Mouse (Mus musculus): ENCODE measurements around the gene Stard8. TPM values are rescaled to one million over a fixed set of nuclear protein-coding genes. Genes with fewer than 3 reads are reported as not detected.
A peak's percentile ranks its signal among the peaks of the same experiment; 100 is the strongest.
"Not testable (repeated sequence)": the region's sequence is repeated elsewhere in the genome, so short reads cannot be mapped to it uniquely, and the experiment has no call there.

Stard8 gene
- 10 to 100 TPM; 11.1 to 18.2 TPM for total RNA-seq (2021)
- long read RNA-seq, experiment 1, partial matches to known transcripts, result 8 of 16 reads
- long read RNA-seq, experiment 1, other reads (novel, unspliced or antisense), result 8 of 16 reads
- long read RNA-seq, experiment 2, full-length matches to known transcripts, result 4 of 14 reads
- long read RNA-seq, experiment 2, partial matches to known transcripts, result 3 of 14 reads
- long read RNA-seq, experiment 2, other reads (novel, unspliced or antisense), result 7 of 14 reads

DNA sequence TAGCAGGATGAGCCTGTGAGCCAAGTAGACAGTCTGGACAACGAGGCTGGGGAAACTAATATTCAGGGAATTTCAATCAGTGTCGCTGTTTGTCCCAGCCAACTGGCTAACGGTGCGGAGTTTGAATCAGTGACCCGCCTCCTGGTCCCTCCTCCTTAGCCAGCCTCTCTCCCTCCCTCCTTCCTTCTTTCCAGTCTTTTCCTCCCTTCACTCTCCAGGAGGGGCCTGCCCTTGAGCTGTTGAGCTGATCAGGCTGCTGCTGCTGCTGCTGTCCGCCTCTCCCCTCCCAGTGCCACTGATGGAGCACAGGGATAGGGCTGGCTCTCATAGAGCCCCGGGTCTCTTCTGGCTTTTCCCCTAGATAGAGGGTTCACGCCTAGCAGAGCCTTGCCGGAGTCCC, at the start of gene Stard8:
Gene Stard8 (plus strand): TSS at position 203 of the 400 bp plus-strand sequence.
- H3K4me3 ChIP-seq, result peak within 1 kb of the TSS; percentile 62
- peak within 1 kb of the TSS; percentile 61 for H3K27ac ChIP-seq
- intact Hi-C loops (cut with DNase I), result no loop called here
- no peak for DNase-seq
- TF ChIP-seq CTCF (IDR thresholded peaks at IDR 0.05), result no peak

GRCm38 (mm10) chrX:98953941-98954340, 49.1 kb upstream of the Stard8 start:
- no peak for DNase-seq
- intact Hi-C loops (cut with DNase I), result no loop called here
- no peak overlapping the region for H3K4me3 ChIP-seq
- peak; percentile 65 for TF ChIP-seq CTCF (IDR thresholded peaks at IDR 0.05)
- H3K27ac ChIP-seq, result no peak overlapping the region

DNA sequence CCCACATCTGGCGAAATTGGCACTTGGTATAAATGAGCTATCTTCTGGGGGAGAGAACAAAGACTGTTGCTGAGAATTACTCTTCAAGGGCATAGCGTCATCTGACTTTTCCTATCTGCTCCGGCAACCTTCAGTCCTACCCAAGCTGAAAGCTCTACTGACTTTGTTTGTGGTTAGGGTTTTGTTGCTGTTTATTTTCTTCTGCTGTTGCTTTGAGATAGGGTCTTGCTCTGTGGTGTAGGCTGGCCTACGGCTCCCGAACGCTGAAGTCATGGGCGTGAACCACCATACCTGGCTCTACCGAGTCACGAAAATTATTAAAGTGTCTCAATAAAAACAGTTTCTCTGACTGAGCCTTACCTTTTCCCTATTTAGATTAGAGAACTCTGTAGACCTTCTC, 44.8 kb upstream of the Stard8 start:
- intact Hi-C loops (cut with DNase I), result no loop called here
- H3K27ac ChIP-seq, result no peak overlapping the region
- no peak overlapping the region for H3K4me3 ChIP-seq
- no peak for TF ChIP-seq CTCF (IDR thresholded peaks at IDR 0.05)
- DNase-seq, result no peak

DNA sequence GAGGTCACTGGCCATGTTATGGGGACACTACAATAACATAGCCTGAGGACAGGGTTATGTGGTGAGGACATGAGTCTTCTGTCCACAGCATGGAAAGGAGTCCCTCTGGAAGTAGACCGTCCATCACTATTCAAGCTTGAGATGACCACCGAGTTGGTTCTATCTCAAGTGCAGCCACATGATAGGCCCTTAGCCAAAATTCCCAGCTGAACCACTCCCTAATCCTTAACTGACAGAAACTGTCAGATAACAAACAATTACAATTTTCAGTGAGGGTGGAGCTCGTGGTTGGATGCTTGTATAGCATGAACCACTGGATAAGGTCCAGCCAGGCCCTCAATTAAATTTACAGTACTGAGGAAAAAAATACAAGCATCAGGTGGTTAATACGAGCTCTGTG, 44.0 kb upstream of the Stard8 start:
- no peak for DNase-seq
- H3K4me3 ChIP-seq, result no peak overlapping the region
- intact Hi-C loops (cut with DNase I), result no loop called here
- no peak overlapping the region for H3K27ac ChIP-seq
- no peak for TF ChIP-seq CTCF (IDR thresholded peaks at IDR 0.05)

- no peak overlapping the region for H3K4me3 ChIP-seq
- intact Hi-C loops (cut with DNase I), result no loop called here
- TF ChIP-seq CTCF (IDR thresholded peaks at IDR 0.05), result no peak
- no peak overlapping the region for H3K27ac ChIP-seq
- DNase-seq, result no peak
Measured at GRCm38 (mm10) chrX:98963742-98964141, 39.3 kb upstream of the Stard8 start.

- intact Hi-C loops (cut with DNase I), result no loop called here
- Histone ChIP-seq H3K4me3 (no peak overlapping the region), H3K27ac (no peak overlapping the region)
- TF ChIP-seq CTCF (IDR thresholded peaks at IDR 0.05), result no peak
- DNase-seq, result no peak
Measured at GRCm38 (mm10) chrX:98964513-98964912, 38.5 kb upstream of the Stard8 start.

DNA sequence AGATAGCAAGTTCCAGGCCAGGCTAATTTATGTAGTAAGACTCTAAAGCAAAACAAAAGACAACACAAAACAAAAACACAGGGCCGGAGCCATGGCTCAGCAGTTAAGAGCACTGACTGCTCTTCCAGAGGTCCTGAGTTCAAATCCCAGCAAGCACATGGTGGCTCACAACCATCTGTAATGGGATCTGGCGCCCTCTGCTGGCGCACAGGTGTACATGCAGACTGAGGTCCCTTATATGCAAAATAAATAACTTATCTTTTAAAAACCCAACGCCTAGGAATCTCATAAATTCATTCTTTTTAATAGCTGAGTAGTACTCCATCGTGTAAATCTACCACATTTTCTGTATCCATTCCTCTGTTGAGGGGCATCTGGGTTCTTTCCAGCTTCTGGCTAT, 16.4 kb upstream of the Stard8 start:
- peak; percentile 58 for TF ChIP-seq CTCF (IDR thresholded peaks at IDR 0.05)

GRCm38 (mm10) chrX:98989574-98989973, 13.5 kb upstream of the Stard8 start:
- intact Hi-C loops (cut with DNase I), result loop anchor here (1.0 kb wide), 1 partner anchor 70 kb away; no protein-coding TSS in a partner anchor
- peak; percentile 81 for TF ChIP-seq CTCF (IDR thresholded peaks at IDR 0.05)
- peak; percentile 63 for DNase-seq
- Histone ChIP-seq H3K27ac (no peak overlapping the region), H3K4me3 (no peak overlapping the region)

More for the DNA sequence above, 16.4 kb upstream of the Stard8 start:
- H3K4me3 ChIP-seq; DNase-seq; H3K27ac ChIP-seq; intact Hi-C loops (cut with DNase I): not testable (repeated sequence)

DNA sequence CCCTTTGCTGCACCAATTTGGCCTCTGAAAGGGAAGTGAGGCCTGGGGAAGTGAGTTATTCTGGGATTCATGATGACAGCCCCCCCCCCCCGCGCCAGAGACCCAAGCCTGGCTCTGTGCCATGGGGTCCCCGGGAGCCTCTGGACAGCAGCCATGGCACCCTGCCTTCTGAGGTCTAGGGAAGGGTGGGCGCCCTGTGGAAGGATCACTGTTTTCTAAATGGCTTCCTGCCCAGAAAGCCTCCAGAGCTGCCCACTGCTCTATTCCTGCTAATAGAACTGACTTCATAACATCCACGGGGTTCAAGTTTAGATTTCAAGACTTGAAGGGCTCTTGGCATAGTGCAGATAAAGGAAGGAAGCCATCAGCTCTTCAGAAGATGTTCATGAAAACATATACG, 983 bp upstream of the Stard8 start:
- TF ChIP-seq CTCF (IDR thresholded peaks at IDR 0.05), result no peak
- intact Hi-C loops (cut with DNase I), result no loop called here
- Histone ChIP-seq H3K27ac (no peak overlapping the region), H3K4me3 (no peak overlapping the region)
- no peak for DNase-seq

DNA sequence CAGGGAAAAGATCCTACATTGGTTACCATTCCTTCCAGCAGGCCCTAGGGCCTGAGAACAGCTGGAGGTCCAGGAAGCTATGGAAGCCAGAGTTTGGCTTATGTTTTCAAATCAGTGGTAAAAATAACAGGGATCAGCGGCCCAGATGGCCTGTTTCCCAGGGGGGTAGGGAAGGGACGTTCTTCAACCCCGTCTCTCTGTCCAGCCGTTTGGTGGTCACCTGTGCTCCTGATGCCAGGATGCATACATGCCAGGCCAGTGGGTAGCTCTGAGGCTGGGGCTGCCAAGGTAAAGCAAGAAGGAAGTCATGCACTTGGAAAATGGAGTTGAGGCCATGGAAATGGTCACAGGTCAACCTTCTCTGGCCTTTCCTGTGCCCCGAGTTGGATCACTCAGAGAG, 7.5 kb downstream of the Stard8 start:
- intact Hi-C loops (cut with DNase I), result no loop called here
- no peak for DNase-seq
- Histone ChIP-seq H3K27ac (peak overlapping the region; percentile 12; the same call in 1 of the 2 replicates), H3K4me3 (no peak overlapping the region)
- no peak for TF ChIP-seq CTCF (IDR thresholded peaks at IDR 0.05)

- no peak for TF ChIP-seq CTCF (IDR thresholded peaks at IDR 0.05)
- Histone ChIP-seq H3K4me3 (no peak overlapping the region), H3K27ac (peak overlapping the region; percentile 12; the same call in 1 of the 2 replicates)
- DNase-seq, result no peak
- intact Hi-C loops (cut with DNase I), result no loop called here
Measured at GRCm38 (mm10) chrX:99011281-99011680, 8.2 kb downstream of the Stard8 start.

- H3K27ac ChIP-seq, result no peak overlapping the region
- intact Hi-C loops (cut with DNase I), result no loop called here
- no peak overlapping the region for H3K4me3 ChIP-seq
- no peak for DNase-seq
- no peak for TF ChIP-seq CTCF (IDR thresholded peaks at IDR 0.05)
Measured at GRCm38 (mm10) chrX:99012486-99012885, 9.4 kb downstream of the Stard8 start.

GRCm38 (mm10) chrX:99015705-99016104, 12.7 kb downstream of the Stard8 start:
- DNase-seq, result no peak
- TF ChIP-seq CTCF (IDR thresholded peaks at IDR 0.05), result no peak
- intact Hi-C loops (cut with DNase I), result no loop called here
- H3K27ac ChIP-seq, result no peak overlapping the region
- no peak overlapping the region for H3K4me3 ChIP-seq

- H3K4me3 ChIP-seq, result no peak overlapping the region
- H3K27ac ChIP-seq, result peak overlapping the region; percentile 2; the same call in 1 of the 2 replicates
- no peak for DNase-seq
- intact Hi-C loops (cut with DNase I), result no loop called here
- TF ChIP-seq CTCF (IDR thresholded peaks at IDR 0.05), result no peak
Measured at GRCm38 (mm10) chrX:99016987-99017386, 13.9 kb downstream of the Stard8 start.
